Mouse (Mus musculus): ENCODE measurements around the gene Pdzk1ip1. TPM values are rescaled to one million over a fixed set of nuclear protein-coding genes. Genes with fewer than 3 reads are reported as not detected.

Gene Pdzk1ip1
- polyA plus RNA-seq (2012; ENCODE audit: insufficient read depth, insufficient read length, missing spikeins), result 1.5 and 2.0 TPM in 2 replicates

GRCm38 (mm10) chr4:115088611-115089338, at the start of gene Pdzk1ip1:
TSS of gene Pdzk1ip1 (plus strand) at chr4:115088708.
- Histone ChIP-seq H3K4me3 (ENCODE audit: insufficient read depth, low read length) (peak within 1 kb of the TSS; percentile 45), H3K4me1 (ENCODE audit: control insufficient read depth, insufficient read depth, low read length) (peaks cover 21% of the 10 kb centered on the region), H3K27ac (ENCODE audit: insufficient read depth, low read depth, low read length) (no peak within 1 kb of the TSS)
- TF ChIP-seq CTCF (IDR thresholded peaks at IDR 0.05; ENCODE audit: low read depth, low read length) (no peak), POLR2A (IDR thresholded peaks at IDR 0.05; ENCODE audit: borderline replicate concordance, low read depth, low read length) (no peak)

- Histone ChIP-seq H3K4me3 (ENCODE audit: insufficient read depth, low read length) (no peak overlapping the region), H3K4me1 (ENCODE audit: control insufficient read depth, insufficient read depth, low read length) (peaks cover 7% of the 10 kb centered on the region), H3K27ac (ENCODE audit: insufficient read depth, low read depth, low read length) (no peak overlapping the region)
- TF ChIP-seq CTCF (IDR thresholded peaks at IDR 0.05; ENCODE audit: low read depth, low read length) (no peak), POLR2A (IDR thresholded peaks at IDR 0.05; ENCODE audit: borderline replicate concordance, low read depth, low read length) (no peak)
Observed at GRCm38 (mm10) chr4:115045621-115046020, 42.9 kb upstream of the Pdzk1ip1 start.

GRCm38 (mm10) chr4:115047750-115048149, 40.8 kb upstream of the Pdzk1ip1 start:
- TF ChIP-seq CTCF (IDR thresholded peaks at IDR 0.05; ENCODE audit: low read depth, low read length) (peak; percentile 49; the same call in 1 of the 2 replicates), POLR2A (IDR thresholded peaks at IDR 0.05; ENCODE audit: borderline replicate concordance, low read depth, low read length) (no peak)
- Histone ChIP-seq H3K4me3 (ENCODE audit: insufficient read depth, low read length) (no peak overlapping the region), H3K4me1 (ENCODE audit: control insufficient read depth, insufficient read depth, low read length) (peaks cover 12% of the 10 kb centered on the region), H3K27ac (ENCODE audit: insufficient read depth, low read depth, low read length) (no peak overlapping the region)

- H3K4me1 ChIP-seq (ENCODE audit: control insufficient read depth, insufficient read depth, low read length), result peaks cover 17% of the 10 kb centered on the region
- no peak overlapping the region for H3K27ac ChIP-seq (ENCODE audit: insufficient read depth, low read depth, low read length)
- TF ChIP-seq CTCF (IDR thresholded peaks at IDR 0.05; ENCODE audit: low read depth, low read length), result no peak
- no peak for TF ChIP-seq POLR2A (IDR thresholded peaks at IDR 0.05; ENCODE audit: borderline replicate concordance, low read depth, low read length)
- H3K4me3 ChIP-seq (ENCODE audit: insufficient read depth, low read length), result no peak overlapping the region
Observed at GRCm38 (mm10) chr4:115048190-115048589, 40.3 kb upstream of the Pdzk1ip1 start.

GRCm38 (mm10) chr4:115051245-115051644, 37.3 kb upstream of the Pdzk1ip1 start:
- peaks cover 19% of the 10 kb centered on the region for H3K4me1 ChIP-seq (ENCODE audit: control insufficient read depth, insufficient read depth, low read length)
- TF ChIP-seq CTCF (IDR thresholded peaks at IDR 0.05; ENCODE audit: low read depth, low read length) (no peak), POLR2A (IDR thresholded peaks at IDR 0.05; ENCODE audit: borderline replicate concordance, low read depth, low read length) (no peak)
- no peak overlapping the region for H3K27ac ChIP-seq (ENCODE audit: insufficient read depth, low read depth, low read length)
- H3K4me3 ChIP-seq (ENCODE audit: insufficient read depth, low read length), result no peak overlapping the region

- peak overlapping the region; percentile 32 for H3K4me3 ChIP-seq (ENCODE audit: insufficient read depth, low read length)
- H3K4me1 ChIP-seq (ENCODE audit: control insufficient read depth, insufficient read depth, low read length), result peaks cover 20% of the 10 kb centered on the region
- TF ChIP-seq POLR2A (IDR thresholded peaks at IDR 0.05; ENCODE audit: borderline replicate concordance, low read depth, low read length) (no peak), CTCF (IDR thresholded peaks at IDR 0.05; ENCODE audit: low read depth, low read length) (no peak)
- H3K27ac ChIP-seq (ENCODE audit: insufficient read depth, low read depth, low read length), result peak overlapping the region; percentile 66
Observed at GRCm38 (mm10) chr4:115052343-115053005, 36.0 kb upstream of the Pdzk1ip1 start.

- Histone ChIP-seq H3K4me1 (ENCODE audit: control insufficient read depth, insufficient read depth, low read length) (peaks cover 19% of the 10 kb centered on the region), H3K4me3 (ENCODE audit: insufficient read depth, low read length) (no peak overlapping the region), H3K27ac (ENCODE audit: insufficient read depth, low read depth, low read length) (no peak overlapping the region)
- TF ChIP-seq CTCF (IDR thresholded peaks at IDR 0.05; ENCODE audit: low read depth, low read length), result no peak
- no peak for TF ChIP-seq POLR2A (IDR thresholded peaks at IDR 0.05; ENCODE audit: borderline replicate concordance, low read depth, low read length)
Observed at GRCm38 (mm10) chr4:115055044-115055443, 33.5 kb upstream of the Pdzk1ip1 start.

GRCm38 (mm10) chr4:115055691-115056090, 32.8 kb upstream of the Pdzk1ip1 start:
- no peak for TF ChIP-seq CTCF (IDR thresholded peaks at IDR 0.05; ENCODE audit: low read depth, low read length)
- TF ChIP-seq POLR2A (IDR thresholded peaks at IDR 0.05; ENCODE audit: borderline replicate concordance, low read depth, low read length), result no peak
- Histone ChIP-seq H3K27ac (ENCODE audit: insufficient read depth, low read depth, low read length) (no peak overlapping the region), H3K4me1 (ENCODE audit: control insufficient read depth, insufficient read depth, low read length) (peaks cover 19% of the 10 kb centered on the region), H3K4me3 (ENCODE audit: insufficient read depth, low read length) (no peak overlapping the region)

GRCm38 (mm10) chr4:115056371-115056920, 32.1 kb upstream of the Pdzk1ip1 start, which contains the start of gene Tal1:
TSS of gene Tal1 (plus strand) at chr4:115056426.
- Histone ChIP-seq H3K4me3 (ENCODE audit: insufficient read depth, low read length) (peak within 1 kb of the TSS; percentile 75), H3K4me1 (ENCODE audit: control insufficient read depth, insufficient read depth, low read length) (peaks cover 19% of the 10 kb centered on the region), H3K27ac (ENCODE audit: insufficient read depth, low read depth, low read length) (peak within 1 kb of the TSS; percentile 65)
- TF ChIP-seq CTCF (IDR thresholded peaks at IDR 0.05; ENCODE audit: low read depth, low read length) (no peak), POLR2A (IDR thresholded peaks at IDR 0.05; ENCODE audit: borderline replicate concordance, low read depth, low read length) (peak; percentile 21; the same call in 1 of the 2 replicates)

Measured in bone marrow macrophage, adult 2 months (primary cell).